Mouse (Mus musculus) hematopoietic stem cell, adult 5-6 weeks (primary cell): ENCODE results near the gene Zfp524. TPM values are rescaled to one million over a fixed set of nuclear protein-coding genes. Genes with fewer than 3 reads are reported as not detected.

Experiments
- ATAC-seq, 2 experiments: fragments of 125-278 bp in 1 of 2; replicated peaks in 1 of 2; 2 replicates each; pipeline ENCODE4 v1.8.0; 2016 to 2017; ENCODE audit warnings: inconsistent platforms in 2 of 2, mild to moderate bottlenecking in 2 of 2, moderate number of reproducible peaks in 2 of 2, low read depth in 1 of 2, moderate TSS enrichment in 1 of 2; ENCODE audit not compliant: low FRiP score in 2 of 2, poor library complexity in 2 of 2, severe bottlenecking in 2 of 2, insufficient read depth in 1 of 2, low TSS enrichment in 1 of 2
- total RNA-seq: library from RNA; stranded (forward); fragments of 172-1452, 232-1000 nt; gene quantifications from 2 replicates; pipeline ENCODE4 v1.2.3, GENCODE M21; 2017

Gene Zfp524
- total RNA-seq, 1 experiment from 2014 or later: 3.0 TPM

GRCm38 (mm10) chr7:5036136-5036535, 21.9 kb downstream of the Zfp524 start:
- no peak for ATAC-seq

DNA sequence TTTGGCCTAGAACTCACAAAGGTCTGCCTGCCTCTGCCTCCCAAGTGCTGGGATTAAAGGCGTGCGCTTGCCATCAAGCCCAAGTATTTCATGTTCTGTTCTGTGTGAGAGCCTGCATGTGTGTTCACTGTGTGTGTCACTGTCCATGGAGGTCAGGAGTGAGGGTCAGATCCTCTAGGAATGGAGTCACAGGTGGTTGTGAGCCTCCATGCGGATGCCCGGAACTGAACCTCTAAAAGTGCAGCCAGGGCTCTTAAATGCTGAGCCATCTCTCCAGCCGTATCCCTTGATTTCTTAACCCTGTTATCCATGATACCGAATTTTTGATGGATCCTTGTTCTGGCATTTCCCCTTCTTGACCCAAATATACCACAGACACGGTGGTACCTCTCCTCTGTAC, 22.8 kb downstream of the Zfp524 start:
- ATAC-seq: no peak

- no peak for ATAC-seq
These were observed 23.3 kb downstream of the Zfp524 start for GRCm38 (mm10) chr7:5037467-5037866.

DNA sequence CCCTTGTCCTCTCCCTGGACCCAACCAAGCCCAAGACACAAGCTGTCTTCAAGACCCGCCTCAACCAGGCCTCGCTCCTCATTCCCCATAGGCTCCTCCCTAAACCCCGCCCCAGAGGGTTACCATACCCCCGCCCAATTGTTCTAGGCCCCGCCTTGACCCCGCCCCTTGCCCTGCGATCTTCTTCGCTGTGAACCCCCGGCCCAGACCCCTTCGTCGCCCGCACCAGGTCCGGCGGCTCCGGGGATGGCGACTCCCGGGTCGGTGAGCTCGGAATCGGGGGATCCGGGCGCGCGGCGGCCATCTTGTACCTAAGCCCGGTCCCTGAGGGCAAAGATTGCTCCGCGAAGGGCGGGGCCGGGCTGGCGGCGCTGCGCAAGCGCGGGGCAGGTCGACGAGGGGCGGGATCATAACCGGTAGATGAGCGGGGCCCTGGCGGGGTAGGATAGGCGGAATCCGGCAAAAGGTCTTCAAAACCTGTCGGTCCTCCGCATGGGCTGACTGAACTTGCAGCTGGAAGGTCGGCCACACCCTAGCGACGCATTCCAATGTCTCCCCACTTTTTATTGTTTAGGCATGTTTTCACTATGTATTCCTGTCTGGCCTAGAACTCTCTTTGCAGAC, 24.0 kb downstream of the Zfp524 start, which contains the start of gene Zfp784:
TSS of gene Zfp784 (minus strand) at position 338 of the 624 bp plus-strand sequence.
- peak; percentile 91 to 97 for ATAC-seq

DNA sequence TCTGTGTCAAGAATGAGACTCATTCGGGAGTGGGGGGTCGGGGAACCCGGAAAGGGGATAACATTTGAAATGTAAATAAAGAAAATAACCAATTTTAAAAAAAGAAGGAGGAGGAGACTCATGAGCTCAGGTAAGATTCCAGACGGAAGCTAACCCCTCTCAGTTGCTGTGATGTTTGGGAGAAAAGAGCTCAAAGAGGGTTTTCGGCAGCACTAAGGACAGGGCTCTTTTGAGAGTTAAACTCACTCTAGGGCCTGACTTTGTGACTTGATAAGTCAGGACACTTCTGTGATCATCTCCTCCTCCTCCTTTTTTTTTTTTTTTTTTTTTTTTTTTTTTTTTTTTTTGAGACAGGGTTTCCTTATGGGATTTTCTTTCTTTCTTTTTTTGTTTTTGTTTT, 24.7 kb downstream of the Zfp524 start:
- no peak for ATAC-seq

DNA sequence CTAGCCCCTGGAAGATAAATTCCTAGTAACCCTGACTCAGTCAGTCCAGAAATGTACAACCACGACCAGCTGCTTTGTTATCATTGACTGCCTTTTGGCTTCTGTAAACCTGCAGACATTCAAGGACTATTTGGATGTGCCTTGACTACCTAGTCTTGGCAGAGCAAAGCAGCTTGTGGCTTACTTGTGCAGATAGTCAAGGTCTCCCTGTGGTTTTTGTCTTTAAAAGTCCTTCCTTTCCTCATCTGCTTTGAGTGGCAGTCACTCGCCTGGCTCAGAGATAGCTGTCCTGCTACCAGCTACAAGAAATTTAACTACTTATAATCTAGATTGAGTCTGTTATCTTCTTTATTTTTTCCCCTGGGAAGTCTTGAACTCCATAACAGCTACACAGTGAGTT, 30.8 kb downstream of the Zfp524 start:
- no peak for ATAC-seq

- no peak for ATAC-seq
These were observed 31.9 kb downstream of the Zfp524 start for GRCm38 (mm10) chr7:5046112-5046511.

DNA sequence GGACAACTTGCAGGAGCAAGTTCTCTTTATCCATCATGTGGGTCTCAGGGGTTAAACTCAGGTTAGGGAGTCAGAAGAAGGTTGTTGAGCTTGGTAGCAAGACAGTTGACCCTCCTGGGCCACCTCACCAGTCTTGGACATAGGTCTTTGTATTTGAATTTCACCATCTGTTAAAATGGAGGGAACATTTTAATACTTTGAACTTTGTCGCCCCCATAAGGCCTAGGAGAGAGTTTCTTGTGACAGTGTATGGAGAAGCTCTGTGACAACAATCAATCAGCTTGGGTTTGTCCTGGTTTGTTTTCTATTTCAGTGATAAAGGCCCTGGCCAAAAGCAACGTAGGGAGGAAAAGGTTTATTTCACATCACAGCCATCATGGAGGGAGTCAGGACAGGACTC, 33.1 kb downstream of the Zfp524 start:
- ATAC-seq: peak; percentile 20 to 24; a peak in 1 of 4 replicates

DNA sequence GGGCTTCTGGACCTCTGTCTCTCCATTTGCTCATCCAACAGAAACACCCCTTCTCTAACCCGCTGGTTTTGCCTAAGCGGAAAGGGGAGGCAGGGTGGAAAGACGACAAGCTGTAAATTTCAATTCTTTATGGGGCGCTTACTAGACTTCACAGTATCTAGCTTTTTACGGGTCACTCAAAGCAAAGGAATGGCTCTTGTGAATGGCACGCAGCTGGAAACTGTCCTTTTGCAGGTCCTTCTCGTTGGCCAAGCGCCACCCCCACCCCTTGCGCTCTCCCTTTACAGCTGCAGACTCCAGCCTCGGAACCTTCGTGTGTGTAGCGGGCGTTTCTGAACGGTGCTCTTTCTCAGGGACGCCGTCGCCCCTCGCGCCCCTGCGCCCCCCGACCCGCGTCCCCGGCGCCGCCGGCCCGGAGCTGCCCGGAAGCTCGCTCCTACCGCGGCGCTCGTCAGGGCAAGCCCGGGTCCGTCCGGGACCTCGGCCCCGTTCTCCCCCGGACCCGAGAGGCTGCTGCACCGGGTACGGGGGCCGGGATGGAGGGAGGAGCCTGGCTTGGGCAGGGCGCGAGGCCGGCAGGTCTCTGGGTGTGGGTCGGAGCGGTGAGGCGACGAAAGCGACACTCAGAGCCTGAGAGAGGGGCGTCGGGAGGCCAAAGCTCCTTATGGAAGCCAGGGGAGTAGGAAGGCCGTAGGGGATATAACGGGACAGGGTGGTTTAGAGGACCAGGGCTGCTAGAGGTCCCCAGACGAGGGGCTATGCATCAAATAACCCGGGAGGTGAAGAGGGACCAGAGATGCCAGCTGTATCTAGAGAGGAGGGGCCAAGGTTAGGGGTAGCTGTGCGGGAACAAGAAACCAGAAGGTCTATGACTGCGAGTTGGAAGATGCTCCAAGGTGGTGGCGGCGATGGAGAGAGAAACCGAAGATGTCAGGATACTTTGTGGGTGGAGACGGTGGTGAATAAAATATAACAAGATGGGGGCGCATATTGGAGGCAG, 37.3 kb downstream of the Zfp524 start, which contains the start of gene Zfp580:
TSS of gene Zfp580 (plus strand) at position 346 of the 1,000 bp plus-strand sequence.
- ATAC-seq: peak; percentile 48 to 52; a peak in 3 of 4 replicates

DNA sequence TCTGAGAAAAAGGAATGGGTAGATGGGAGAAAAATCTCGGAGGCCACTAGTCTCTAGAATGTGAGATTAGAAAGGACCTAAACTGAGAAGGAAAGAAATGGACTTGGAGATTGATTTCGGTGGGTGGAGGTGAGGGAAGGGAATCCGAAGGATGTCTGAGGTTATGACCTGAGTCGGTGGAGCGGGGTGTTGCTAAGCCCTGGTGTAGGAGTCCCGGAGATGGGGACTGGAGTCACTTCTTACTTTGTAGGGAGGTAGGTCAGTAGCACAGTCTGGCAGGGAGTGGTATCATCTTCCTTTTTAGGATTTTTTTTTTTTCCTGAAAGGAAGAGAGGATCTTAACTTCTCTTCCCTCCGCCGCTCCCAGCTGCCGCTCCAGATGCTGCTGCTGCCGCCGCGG, 38.2 kb downstream of the Zfp524 start:
- no peak for ATAC-seq

- ATAC-seq: no peak
These were observed 38.7 kb downstream of the Zfp524 start for GRCm38 (mm10) chr7:5052931-5053343.

DNA sequence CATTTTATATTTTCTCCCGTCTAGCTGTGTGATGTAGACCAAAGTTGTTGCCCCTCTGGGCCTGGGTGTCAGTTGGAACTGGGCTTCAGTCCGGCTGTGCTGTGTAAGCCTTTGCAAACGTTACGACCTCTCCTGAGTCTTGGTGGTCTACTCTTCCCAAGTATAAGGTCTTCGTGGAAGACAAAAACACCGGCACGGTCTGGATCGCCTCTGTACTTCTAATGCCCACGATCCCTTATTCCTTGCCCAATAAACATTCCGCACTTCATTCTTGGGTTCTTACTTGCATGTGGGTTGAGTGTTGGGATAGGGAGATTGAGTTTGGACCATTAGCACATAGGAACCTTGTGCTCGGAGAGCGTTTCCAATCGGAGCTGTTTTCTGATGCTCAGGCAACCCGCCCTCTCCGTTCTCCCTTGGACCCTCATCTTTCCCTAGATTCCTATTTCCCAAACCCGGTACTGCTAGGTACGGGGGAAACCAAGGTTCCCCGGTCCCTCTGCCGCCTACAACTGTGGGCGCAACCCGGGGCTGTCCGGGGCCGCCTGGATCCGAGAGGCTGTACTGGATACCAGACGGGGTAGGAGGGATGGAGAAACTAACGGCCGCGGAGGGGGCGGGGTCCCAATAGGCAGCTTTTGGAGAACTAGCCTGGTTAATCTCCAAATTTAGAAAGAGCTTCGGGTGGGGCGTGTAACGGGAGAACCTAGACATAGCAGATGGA, 39.4 kb downstream of the Zfp524 start:
- no peak for ATAC-seq

DNA sequence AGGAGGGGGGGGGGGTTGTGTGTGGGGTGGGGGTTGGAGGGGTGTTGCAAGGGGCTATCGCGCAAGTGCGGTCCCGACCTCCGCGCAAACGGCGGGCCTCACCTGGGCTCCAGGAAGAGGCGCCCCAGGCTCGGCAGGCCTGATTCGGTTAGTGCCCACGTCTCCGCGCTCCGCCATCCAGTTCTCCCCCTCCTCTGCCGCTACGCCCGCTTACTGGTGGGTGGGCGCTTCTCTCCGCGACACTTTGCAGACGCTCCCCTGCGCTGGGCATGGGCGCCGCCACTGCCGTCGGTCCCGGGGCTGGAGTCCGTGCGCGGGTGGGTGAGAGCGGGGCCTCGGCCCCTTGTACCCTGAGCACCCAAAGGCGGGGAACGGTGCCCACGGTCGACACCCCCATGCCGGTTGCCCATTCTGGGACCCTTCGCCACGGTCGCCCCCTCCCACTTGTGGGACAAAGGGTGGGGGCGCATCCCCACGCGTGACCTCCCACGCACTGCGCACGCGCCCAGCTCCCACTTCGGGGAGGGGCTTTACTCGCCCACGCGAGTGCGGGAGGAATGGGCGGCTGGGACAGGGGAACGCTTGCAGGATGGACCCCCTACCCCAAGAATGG, 42.5 kb downstream of the Zfp524 start:
- ATAC-seq: no peak

GRCm38 (mm10) chr7:5057381-5057780, 43.2 kb downstream of the Zfp524 start:
- no peak for ATAC-seq

DNA sequence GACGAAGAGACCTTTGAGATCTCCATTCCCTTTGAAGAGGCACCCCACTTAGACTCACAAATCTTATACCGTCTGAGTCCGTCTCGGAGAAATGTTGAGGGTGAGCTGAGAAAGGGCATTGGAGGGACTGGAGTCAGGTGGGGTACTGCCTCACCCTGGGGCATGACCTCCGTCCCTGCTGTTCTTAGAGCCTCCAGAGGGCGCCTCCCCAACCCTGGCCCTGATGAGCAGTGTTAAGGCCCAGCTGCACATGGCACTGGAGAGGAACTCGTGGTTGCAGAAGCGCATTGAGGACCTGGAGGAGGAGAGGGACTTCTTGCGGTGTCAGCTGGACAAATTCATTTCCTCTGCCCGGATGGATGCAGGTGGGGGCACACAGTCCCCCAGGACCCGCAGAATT, 43.6 kb downstream of the Zfp524 start:
- ATAC-seq: peak; percentile 6 to 10; a peak in 2 of 4 replicates

DNA sequence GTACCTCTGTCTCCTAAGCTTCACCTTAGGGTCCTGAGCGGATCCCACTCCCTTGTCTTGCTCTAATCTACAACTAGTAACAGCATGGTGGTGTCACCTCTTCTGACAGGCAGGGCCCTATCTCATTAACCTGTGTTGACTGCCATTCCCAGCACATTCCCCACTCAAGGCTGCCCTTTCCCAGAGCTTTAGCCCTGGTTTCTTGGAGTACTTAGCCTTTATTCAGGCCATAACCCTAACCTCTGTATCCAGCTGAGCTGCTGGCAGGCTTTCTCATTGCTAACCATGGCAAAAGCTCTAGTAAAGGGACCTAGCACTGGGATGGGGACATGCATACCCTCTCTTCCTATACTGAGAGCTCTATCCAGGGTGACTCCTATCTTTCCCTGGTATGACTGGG, 44.4 kb downstream of the Zfp524 start:
- ATAC-seq: no peak

DNA sequence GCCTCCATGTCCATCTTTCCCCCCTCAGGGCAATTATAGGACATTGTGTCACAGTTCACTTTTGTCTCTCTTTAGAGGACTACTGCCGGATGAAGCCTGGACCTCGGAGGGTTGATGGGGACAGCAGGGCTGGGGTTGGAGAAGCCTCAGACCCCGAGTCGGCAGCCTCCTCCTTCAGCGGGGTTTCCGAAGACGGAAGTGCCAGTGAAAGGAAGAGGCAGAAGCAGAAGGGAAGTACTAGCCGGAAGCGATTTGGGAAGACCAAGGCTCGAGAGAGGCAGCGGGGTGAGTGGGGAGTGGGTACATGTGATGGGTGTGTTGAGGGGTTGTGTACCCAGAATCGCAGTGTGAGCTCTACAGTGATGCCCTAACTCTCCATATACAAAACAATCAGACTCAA, 45.2 kb downstream of the Zfp524 start:
- ATAC-seq: no peak
